Mouse (Mus musculus): Measurements from ENCODE around the gene Nacc2.

The Nacc2 gene

DNA sequence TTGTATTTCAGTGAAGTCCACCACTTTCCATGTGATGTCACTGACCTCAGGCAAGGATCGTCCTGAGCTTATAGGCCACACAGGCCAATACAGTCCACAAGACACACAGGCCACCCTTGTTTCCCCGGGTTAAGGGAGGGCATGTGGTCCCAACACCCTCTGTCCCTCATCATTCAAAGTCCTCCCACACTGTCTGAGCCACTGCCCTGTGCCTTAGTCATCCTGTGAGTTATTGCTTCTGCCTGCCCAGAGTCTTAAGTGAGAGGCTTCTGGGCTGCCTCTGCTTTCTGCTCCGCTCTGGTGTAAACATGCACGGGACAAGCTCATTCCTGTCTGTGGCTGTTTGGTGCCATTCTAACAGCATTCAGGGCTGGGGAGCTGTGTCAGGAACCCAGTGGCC, 21.3 kb upstream of the Nacc2 start:
- Histone ChIP-seq H3K36me3 (ENCODE audit: control insufficient read depth, insufficient read depth, low read length, poor library complexity, severe bottlenecking) (0 out of 2 replicates have a peak, but pooled peaks cover 1% of the 10 kb centered on the region), H3K27me3 (ENCODE audit: control insufficient read depth, insufficient read depth, low read length, poor library complexity, severe bottlenecking) (no peaks in the 10 kb centered on the region)
- no peak for DNase-seq (ENCODE audit: low read depth, low spot score)

DNA sequence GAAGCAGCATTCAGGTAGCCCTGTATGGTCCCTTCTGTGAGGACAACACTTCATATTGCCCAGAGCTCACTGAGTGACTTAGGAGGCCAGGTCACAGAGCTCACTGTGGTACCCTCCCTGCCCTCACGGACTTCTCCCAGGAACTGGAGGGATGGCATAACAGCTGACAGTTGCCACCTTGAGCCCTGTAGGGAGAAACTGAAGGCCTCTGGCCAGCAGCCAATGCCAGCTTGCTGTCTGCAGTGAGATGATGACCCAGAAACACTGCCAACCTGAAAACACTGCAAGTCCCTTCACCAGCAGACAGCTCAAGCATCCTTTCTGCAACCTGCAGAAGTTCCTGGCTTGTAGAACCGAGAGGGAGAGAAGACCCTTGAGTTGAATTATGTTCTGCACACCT, 20.5 kb upstream of the Nacc2 start:
- Histone ChIP-seq H3K27me3 (ENCODE audit: control insufficient read depth, insufficient read depth, low read length, poor library complexity, severe bottlenecking) (no peaks in the 10 kb centered on the region), H3K36me3 (ENCODE audit: control insufficient read depth, insufficient read depth, low read length, poor library complexity, severe bottlenecking) (0 out of 2 replicates have a peak, but pooled peaks cover 1% of the 10 kb centered on the region)
- no peak for DNase-seq (ENCODE audit: low read depth, low spot score)

DNA sequence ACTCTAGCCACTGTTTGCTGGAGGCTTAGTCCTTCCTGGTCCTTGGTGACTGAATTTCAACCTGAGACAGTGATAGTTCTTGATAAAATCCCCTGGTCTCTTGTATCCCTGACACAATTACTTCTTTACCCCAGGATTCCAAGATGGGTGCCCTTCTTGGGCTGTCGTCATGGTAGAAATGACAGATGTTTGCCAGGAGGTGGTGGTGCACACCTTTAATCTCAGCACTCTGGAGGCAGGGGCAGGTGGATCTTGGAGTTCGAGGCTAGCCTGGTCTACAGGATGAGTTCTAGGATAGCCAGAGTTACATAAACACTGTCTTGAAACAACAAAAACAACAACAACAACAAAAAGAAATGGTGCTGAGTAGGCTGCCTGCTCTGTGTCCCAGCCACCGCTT, 20.0 kb upstream of the Nacc2 start:
- Histone ChIP-seq H3K27me3 (ENCODE audit: control insufficient read depth, insufficient read depth, low read length, poor library complexity, severe bottlenecking) (no peaks in the 10 kb centered on the region), H3K36me3 (ENCODE audit: control insufficient read depth, insufficient read depth, low read length, poor library complexity, severe bottlenecking) (0 out of 2 replicates have a peak, but pooled peaks cover 1% of the 10 kb centered on the region)
- DNase-seq (ENCODE audit: low read depth, low spot score): no peak

DNA sequence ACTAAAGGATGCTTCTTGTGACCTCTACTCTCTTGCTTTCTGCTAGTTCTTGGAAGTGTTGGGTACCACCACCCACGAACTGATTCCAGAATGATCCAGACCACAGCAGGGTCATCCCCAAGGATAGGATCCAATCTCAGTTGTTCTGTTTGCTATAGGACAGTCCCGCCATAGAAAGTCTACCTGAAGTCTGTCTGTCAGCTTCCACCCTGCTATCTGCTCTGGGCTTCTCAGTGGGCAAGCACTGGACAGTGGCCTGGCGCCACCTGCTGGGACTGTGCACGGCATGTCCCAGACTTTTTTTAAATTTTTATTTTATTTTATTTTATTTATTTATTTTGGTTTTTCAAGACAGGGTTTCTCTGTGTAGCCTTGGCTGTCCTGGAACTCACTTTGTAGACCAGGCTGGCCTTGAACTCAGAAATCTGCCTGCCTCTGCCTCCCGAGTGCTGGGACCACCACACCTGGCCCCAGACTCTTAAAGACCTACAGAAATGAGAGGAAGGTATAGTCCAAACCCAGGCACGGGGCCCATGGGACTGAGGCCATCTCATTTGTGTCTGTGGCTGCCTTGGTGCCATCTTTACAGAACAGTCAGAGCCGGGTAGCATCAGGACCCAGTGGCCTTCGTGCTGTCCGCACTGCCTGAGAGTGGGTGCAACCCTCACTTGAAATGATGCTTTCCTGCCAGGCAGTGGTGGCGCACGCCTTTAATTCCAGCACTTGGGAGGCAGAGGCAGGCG, 19.0 kb upstream of the Nacc2 start:
- no peaks in the 10 kb centered on the region for H3K27me3 ChIP-seq (ENCODE audit: control insufficient read depth, insufficient read depth, low read length, poor library complexity, severe bottlenecking)
- DNase-seq (ENCODE audit: low read depth, low spot score): peak; percentile 63
- 0 out of 2 replicates have a peak, but pooled peaks cover 1% of the 10 kb centered on the region for H3K36me3 ChIP-seq (ENCODE audit: control insufficient read depth, insufficient read depth, low read length, poor library complexity, severe bottlenecking)

DNA sequence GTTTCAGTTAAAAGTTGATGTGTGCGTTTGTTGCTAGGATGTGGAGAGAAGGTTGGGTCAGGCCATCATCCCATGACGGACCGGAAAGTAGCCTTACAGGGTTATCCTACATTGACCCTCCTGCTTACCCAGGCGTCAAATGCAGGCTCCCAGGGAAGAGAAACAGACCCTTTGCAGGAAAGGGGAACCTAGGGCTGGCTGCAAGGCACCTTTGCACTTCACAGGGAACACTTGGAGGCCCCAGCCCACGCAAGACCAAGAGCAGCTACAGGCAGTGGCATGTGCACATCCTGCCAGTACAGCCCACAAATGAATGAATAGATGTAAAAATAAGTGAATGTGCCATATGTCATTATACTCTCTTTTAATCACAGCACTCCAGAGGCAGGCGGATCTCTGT, 17.9 kb upstream of the Nacc2 start:
- H3K36me3 ChIP-seq (ENCODE audit: control insufficient read depth, insufficient read depth, low read length, poor library complexity, severe bottlenecking): 0 out of 2 replicates have a peak, but pooled peaks cover 1% of the 10 kb centered on the region
- H3K27me3 ChIP-seq (ENCODE audit: control insufficient read depth, insufficient read depth, low read length, poor library complexity, severe bottlenecking): no peaks in the 10 kb centered on the region
- DNase-seq (ENCODE audit: low read depth, low spot score): no peak

DNA sequence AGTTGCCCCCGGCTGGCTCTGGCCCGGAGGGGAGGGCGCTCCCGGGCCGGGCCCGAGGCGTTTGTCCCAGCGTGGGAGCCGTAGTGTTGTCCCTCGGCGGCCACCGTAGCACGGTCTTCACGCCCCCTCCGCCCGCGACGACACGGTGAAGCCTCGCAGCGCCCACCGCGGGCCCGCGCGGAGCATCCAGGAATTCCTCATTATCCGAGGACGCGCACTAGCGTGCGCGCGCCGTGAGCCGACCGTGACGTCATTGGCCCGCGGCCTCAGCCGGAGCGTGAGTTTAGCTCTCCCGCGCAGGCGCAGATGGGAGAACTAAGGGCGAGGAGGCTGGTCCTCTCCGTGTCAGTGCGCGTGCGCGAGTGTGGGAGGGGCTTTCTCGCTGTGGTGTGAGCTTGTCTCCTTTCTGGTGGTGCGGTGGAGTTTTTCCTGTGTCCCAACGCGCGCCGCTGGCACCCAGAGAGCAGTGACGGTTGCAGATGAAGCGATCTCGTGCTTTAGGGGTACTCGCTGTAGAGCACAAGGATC, 17.3 kb upstream of the Nacc2 start:
- peak; percentile 99 for DNase-seq (ENCODE audit: low read depth, low spot score)
- H3K36me3 ChIP-seq (ENCODE audit: control insufficient read depth, insufficient read depth, low read length, poor library complexity, severe bottlenecking): peaks cover 3% of the 10 kb centered on the region; the same call in 1 of the 2 replicates
- no peaks in the 10 kb centered on the region for H3K27me3 ChIP-seq (ENCODE audit: control insufficient read depth, insufficient read depth, low read length, poor library complexity, severe bottlenecking)

DNA sequence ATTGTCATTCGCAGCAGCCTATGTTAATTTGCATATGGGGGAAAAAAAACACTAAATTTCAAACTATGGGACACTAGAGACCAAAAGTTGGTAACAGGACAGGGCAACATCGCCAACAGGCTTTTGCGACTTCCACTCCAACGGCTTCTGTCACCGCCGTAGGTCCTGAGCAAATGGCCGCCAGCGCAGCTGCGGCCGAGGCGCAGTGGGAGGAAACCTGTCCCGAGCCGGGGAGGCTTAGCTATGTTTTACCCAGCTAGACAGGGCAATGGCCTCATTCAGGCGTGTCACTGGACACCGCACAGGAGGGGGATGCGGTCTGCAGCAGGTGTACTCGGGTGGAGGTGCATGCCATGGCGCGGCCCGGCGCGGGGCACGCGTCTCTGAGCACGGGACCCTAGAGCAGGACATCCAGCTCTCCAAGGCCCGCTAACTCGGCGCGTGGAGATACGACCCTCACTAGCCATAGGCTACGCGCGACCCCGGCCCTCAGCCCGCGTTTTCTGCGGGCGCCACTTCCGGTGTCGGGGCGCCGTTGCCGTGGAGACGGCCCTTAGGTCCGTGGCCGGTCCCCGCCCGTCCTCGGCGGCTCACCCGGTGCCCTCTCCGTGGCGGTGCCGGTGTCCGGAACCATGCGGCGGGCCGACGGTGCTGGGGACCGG, 16.7 kb upstream of the Nacc2 start:
- DNase-seq (ENCODE audit: low read depth, low spot score): peak; percentile 63
- H3K27me3 ChIP-seq (ENCODE audit: control insufficient read depth, insufficient read depth, low read length, poor library complexity, severe bottlenecking): no peaks in the 10 kb centered on the region
- H3K36me3 ChIP-seq (ENCODE audit: control insufficient read depth, insufficient read depth, low read length, poor library complexity, severe bottlenecking): peaks cover 3% of the 10 kb centered on the region; the same call in 1 of the 2 replicates

DNA sequence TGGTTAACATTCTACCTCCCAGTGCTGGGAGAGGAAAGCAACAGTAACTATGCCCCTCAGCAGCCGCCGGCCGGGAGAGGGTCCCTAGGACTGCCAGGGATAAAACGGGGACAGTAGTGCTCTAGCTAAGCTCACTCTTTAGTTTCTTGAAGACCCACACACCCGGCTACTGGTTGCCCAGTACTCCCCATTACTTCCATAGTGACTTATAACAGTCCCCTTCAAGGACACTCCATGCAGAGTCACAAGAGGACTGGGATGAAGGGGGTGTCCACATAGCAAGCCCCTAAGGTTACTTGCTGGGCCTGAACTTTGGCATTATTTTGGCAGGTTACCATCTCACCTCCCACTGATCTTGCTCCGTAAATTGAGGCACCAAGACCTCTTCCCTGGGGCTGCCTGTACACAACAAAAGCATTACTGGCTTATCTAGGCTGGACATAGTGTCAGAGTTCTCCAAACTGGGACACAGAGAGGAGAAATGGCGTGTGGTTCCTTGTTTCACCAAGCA, 16.1 kb upstream of the Nacc2 start:
- no peak for DNase-seq (ENCODE audit: low read depth, low spot score)
- no peaks in the 10 kb centered on the region for H3K27me3 ChIP-seq (ENCODE audit: control insufficient read depth, insufficient read depth, low read length, poor library complexity, severe bottlenecking)
- H3K36me3 ChIP-seq (ENCODE audit: control insufficient read depth, insufficient read depth, low read length, poor library complexity, severe bottlenecking): peaks cover 2% of the 10 kb centered on the region; the same call in 1 of the 2 replicates

DNA sequence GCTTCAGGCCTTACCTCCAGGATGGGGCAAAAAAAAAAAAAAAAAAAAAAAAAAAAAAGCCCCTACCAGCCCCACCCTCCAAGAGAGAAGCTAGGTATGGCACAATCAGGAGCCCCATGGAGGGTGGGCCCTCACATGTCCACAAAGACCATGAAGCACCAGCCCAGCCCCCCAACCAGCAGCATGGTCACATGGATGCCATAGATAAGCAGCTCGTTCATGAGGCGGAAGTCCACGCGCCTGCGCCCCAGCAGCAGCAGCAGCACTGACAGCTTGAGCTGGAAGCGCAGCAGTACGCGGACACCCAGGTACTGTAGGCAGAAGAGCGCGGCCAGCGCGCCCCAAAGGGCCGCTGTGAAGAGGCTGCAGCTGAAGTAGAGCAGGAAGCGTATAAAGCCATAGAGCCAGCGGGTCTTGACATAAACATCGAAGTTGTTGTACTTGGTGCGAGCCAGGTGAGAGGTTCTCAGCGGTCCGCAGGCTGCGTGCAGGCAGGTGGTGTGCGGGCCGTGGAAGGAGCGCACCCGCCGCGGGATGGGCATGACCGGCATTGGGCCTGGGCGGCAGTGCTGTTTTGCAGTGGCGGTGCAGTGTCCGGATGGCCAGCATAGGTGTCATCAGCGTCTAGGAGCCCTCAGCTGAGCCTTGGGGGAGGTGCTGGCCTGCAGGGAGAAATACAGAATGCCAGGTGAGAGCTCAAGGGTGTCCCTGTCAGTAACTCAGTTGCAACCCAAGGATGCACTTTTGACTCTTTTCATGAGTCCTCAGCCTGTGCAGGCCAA, 15.4 kb upstream of the Nacc2 start:
- Histone ChIP-seq H3K36me3 (ENCODE audit: control insufficient read depth, insufficient read depth, low read length, poor library complexity, severe bottlenecking) (peaks cover 2% of the 10 kb centered on the region; the same call in 1 of the 2 replicates), H3K27me3 (ENCODE audit: control insufficient read depth, insufficient read depth, low read length, poor library complexity, severe bottlenecking) (no peaks in the 10 kb centered on the region)
- no peak for DNase-seq (ENCODE audit: low read depth, low spot score)

DNA sequence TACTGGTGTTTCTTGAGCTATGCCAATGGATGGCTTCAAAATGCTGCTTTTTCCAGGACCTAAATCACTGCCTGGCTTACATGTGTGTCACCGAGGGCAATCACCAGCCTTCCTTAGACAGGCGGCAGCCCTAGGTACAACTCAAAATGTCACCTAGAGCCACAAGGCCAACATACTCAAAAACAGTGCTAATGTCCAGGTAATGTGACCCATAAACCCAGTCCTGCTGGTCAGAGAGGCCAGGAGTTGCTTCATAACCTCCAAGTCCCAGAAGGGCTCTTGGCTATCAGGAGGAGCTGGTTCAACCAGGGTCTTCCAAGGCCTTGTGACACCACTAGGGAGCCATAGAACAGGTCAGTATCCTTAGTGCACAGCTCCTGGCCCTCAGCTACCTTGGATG, 11.6 kb upstream of the Nacc2 start:
- H3K36me3 ChIP-seq (ENCODE audit: control insufficient read depth, insufficient read depth, low read length, poor library complexity, severe bottlenecking): peaks cover 2% of the 10 kb centered on the region; the same call in 1 of the 2 replicates
- no peak for DNase-seq (ENCODE audit: low read depth, low spot score)
- peaks cover 2% of the 10 kb centered on the region; the same call in 1 of the 2 replicates for H3K27me3 ChIP-seq (ENCODE audit: control insufficient read depth, insufficient read depth, low read length, poor library complexity, severe bottlenecking)

DNA sequence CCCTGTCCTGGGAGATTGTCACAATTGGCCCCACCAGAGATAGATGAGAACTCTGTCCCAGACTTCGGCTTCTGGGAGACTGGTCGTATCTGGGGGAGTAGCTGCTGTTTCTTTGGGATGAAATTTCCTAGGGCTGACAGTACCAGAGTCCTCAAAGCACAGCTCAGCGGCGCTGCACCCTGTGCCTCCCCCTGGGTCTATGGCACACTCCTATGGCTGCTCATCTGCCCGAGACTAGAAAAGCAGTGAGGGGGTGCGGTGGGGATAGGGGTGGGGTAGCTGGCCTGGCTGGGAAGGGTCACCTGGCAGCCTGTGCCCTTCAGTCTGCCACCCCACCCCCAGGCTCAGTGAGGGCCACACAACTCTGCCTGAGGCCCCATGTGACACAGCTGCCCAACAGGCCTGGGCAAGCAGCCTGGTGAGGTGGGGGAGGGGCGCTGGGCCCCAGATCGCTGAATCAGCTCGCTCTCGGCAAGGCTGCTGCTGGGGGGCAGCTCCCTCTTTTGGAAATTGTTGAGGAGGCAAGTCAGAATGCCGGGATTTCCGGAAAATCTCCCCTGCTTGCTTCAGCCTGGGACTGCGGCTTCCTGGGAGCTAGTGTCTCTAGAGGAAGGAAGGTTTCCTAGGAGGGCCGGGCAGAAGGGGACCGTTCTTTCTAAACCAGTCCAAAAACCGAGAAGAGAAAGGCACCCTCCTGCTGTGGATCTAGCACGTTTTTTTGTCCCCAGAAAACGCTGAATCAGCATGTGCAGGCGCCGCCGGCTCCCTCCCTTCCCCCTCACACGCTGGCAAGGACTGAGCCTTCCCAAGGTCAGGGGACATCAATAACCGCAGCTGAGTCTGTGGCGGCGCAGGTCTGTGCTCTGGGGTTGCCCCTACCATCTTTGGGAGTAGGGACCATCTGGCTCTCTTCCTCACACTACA, 9.9 kb upstream of the Nacc2 start:
- peaks cover 2% of the 10 kb centered on the region; the same call in 1 of the 2 replicates for H3K27me3 ChIP-seq (ENCODE audit: control insufficient read depth, insufficient read depth, low read length, poor library complexity, severe bottlenecking)
- peaks cover 2% of the 10 kb centered on the region; the same call in 1 of the 2 replicates for H3K36me3 ChIP-seq (ENCODE audit: control insufficient read depth, insufficient read depth, low read length, poor library complexity, severe bottlenecking)
- no peak for DNase-seq (ENCODE audit: low read depth, low spot score)

DNA sequence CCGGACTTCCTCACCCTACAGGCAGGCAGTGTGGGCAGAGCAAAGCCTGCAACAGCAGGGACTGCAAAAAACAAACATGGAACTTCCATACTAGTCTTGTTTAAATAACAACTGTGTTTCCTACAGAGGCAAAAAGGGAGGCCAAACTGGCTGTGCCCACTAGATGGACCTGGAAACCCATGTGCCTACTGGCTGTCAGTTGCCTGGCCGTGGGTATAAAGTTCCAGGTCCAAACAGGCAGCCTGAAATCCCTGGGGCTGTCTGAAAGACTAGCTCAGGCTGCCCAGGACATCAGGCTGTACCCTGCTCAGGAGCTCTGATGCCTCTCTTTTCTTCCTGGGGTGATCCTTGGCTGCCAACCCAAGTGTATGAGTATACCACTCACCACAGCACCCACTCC, 8.3 kb upstream of the Nacc2 start:
- Histone ChIP-seq H3K36me3 (ENCODE audit: control insufficient read depth, insufficient read depth, low read length, poor library complexity, severe bottlenecking) (peaks cover 2% of the 10 kb centered on the region; the same call in 1 of the 2 replicates), H3K27me3 (ENCODE audit: control insufficient read depth, insufficient read depth, low read length, poor library complexity, severe bottlenecking) (peaks cover 2% of the 10 kb centered on the region; the same call in 1 of the 2 replicates)
- DNase-seq (ENCODE audit: low read depth, low spot score): no peak

DNA sequence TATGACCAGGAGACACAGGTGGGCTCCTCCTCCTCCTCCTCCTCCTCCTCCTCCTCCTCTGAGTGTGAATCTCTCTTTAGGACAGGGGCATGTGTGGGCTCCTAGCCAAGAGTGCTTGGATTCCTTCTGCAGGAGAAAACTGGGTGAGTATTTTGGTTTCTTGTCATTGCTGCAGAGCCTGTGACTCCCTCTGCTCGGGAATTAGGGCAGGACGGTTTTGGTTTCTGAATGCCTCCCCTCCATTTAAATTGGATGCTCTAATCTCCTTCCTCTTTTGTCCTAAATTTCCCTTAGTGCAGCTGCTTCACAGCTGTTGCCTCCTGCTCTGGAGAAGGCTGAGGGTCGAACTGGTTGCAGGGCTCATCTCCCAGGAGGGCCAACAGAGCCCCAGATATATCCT, 6.9 kb upstream of the Nacc2 start:
- Histone ChIP-seq H3K27me3 (ENCODE audit: control insufficient read depth, insufficient read depth, low read length, poor library complexity, severe bottlenecking) (peaks cover 2% of the 10 kb centered on the region; the same call in 1 of the 2 replicates), H3K36me3 (ENCODE audit: control insufficient read depth, insufficient read depth, low read length, poor library complexity, severe bottlenecking) (no peaks in the 10 kb centered on the region)
- DNase-seq (ENCODE audit: low read depth, low spot score): no peak

All from splenic B cell, adult 2 months (primary cell).